Mouse (Mus musculus) cortical plate, adult 2 months (tissue): ENCODE data around the gene Maml3.

Source experiments
- CTCF ChIP-seq: fragments of 200-500 bp; IDR thresholded peaks from 2 replicates; pipeline ENCODE4 v1.5.1; 2011; ENCODE audit warnings: mild to moderate bottlenecking, control low read depth, low read length; ENCODE audit not compliant: insufficient read depth; ENCODE audit errors: extremely low read depth
- POLR2A ChIP-seq: fragments of 200-500 bp; IDR thresholded peaks from 2 replicates; pipeline ENCODE4 v1.6.1; 2011; ENCODE audit warnings: mild to moderate bottlenecking, low read length, control low read depth; ENCODE audit not compliant: insufficient read depth; ENCODE audit errors: extremely low read depth

GRCm38 (mm10) chr3:51841177-51841576, 263.7 kb downstream of the Maml3 start:
- TF ChIP-seq POLR2A: no peak
- TF ChIP-seq CTCF: no peak
